Mouse (Mus musculus) cerebellum, adult 9-10 months (tissue): ENCODE measurements around the gene Cd300ld2.
"Not testable (repeated sequence)": the region's sequence is repeated elsewhere in the genome, so short reads cannot be mapped to it uniquely, and the experiment has no call there.

Source experiments
- DNase-seq: peaks from one replicate; pipeline ENCODE4 v3.0.0; 2022

Gene Cd300ld2

DNA sequence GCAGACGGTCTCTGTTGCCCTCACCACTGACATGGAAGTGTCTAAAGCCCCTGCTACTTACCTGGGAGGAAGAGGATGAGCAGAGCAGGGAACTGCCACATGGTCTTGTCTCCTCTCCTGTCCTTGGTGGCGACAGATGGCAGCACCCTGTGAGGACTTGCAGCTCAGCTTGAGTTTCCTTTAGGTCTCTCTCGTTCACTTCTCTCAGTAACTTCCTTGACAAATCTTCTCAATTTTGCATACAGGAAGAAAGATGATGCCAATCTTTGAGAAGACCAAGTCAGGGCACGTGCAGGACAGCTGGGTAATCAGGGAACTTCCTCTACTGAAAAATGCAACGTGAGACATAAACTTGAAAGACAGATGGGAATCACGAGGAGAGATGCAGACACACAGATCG, at the start of gene Cd300ld2:
Gene Cd300ld2 (minus strand): TSS at position 101 of the 400 bp plus-strand sequence.
- DNase-seq, result not testable (repeated sequence)

DNA sequence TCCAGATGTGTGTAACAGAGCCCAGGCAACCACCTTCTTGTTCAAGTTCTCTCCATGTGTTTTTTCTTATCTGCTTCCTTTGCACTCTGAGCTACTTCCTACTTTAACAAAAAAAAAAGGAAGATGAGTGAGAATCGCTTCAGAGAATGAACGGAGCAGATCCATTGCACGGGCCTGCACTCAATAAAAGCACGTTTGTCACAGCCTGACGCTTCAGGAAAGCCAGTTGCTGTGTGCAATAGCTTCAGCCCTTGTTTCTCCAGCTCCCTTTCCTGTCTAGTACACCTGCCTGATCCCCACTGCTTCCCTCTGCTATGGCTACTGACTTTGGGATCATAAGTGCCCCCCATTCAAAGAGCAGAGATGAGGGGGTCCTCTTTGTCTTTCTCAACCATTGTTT, 46.1 kb upstream of the Cd300ld2 start, which contains the start of gene Cd300e:
Gene Cd300e (minus strand): TSS at position 101 of the 400 bp plus-strand sequence.
- no peak for DNase-seq

DNA sequence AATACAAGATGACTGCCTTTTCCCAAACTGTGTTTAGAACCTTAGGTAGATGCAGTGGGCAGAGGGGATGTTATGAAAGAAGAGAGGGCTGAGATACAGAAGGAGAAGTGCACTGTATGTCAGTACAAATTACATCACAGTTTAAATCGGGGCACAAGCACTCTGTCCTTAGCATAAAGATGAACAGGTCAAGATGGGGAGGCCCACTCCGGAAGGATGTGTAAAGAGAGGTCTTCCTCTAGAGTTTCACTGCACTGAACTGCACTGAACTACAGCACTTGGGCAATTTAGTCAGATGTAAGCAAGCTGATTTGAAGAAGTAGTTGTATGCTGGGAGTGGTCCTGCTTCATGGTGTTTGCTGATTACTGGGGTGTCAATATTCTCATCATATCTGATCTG, 43.8 kb upstream of the Cd300ld2 start:
- no peak for DNase-seq

DNA sequence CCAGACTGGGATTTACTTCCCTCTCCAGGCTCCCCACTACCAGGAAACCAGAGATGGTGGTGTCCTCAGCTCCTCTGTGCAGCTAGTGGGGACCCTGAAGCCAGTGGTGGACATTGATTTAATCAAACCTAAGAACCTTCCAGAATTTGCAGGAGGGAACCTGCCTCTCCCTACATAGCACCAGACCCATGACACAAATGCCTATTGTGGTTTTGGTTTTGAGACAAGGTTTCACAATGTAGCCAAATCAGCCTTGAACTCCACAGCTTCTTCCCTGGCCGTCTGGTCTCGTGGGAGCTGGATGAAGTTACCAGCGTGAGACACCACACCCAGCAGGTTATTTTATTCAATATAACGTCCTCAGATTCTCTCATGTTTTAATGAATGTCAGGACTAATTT, 42.7 kb upstream of the Cd300ld2 start:
- DNase-seq, result no peak

DNA sequence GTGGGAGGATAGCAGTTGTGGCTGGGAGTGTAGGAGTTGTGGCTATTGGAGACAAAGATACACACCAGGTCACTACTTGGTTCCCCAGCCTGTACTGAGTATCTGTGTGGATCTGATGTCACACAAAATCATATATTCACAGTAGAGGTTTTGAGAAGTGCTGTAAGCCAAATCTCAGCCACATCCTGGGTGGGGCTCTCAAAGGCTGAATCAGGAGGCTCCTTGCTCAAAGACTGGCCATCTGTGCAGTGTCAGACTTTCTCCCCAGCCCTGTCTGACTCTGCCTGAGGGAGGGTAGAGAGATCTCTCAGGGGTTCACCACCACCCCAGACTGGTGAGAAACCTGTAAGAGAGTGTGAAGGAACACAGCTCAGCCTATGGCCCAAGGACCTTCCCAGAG, 38.5 kb upstream of the Cd300ld2 start:
- DNase-seq, result no peak

DNA sequence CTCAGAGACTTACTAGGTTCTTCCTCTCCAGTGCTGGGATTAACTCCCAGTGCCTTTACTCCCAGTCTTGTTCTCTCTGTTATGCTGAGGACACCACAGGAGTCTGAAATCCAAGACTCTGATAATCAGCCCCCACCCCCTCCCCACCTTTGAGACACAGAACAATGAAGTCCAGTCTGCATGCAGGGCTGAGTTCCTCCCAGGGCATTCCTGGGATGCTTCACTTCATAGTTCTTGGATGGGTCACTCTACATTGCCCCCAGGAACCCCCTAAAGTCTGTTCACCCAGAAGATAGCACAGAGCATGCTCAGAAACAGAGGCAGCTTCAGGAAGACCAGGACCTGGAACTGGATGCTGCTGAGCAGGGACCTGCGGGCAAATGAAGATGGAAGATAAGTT, 37.0 kb upstream of the Cd300ld2 start:
- DNase-seq, result no peak

DNA sequence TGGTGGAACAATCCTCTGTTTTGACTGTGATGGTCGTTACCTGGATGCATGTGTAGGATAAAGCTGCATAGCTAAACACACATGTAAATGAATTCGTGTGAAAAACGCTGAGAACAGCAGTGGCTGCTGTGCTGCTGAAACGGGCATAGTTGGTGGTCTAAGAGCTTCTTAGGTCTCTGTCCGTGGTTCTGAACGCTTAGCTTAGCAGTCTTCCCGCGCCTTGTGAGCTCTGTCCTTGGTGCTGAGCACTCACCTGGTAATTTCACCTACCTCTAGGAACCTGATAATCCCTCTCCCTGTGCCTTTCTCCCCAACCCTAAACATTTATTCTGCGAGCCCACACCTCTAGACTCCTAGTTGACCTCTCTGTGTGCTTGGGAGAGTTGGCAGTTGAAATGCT, 36.2 kb upstream of the Cd300ld2 start:
- DNase-seq, result no peak

DNA sequence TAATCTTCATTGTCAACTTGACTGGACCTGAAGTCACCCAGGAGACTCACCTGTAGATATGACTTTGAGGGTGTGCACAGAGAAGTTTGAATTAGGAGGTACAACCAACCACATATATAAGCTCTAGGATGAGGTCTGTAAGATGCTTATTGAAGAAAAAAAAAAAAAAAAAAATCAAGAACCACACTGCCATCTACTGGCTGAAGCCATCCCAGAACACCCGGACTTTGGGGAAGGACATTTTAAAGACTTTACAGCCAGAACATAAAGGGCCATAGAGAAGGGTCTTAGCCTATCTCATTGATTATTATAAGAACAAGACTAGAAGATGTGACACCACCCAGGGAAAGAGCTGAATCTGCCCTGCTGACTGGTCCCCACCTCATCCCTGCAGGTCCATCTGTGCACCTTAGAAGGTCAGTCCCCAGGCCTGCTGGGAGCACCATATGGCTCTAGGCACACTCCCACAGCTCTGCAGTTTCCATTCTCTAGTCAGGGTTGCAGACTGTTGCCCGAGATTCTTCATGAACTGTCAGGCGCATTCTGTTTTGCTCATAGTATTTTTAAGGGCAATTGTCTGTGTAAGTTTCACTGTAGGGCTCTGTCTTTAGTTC, 33.4 kb upstream of the Cd300ld2 start:
- peak; percentile 98 for DNase-seq

DNA sequence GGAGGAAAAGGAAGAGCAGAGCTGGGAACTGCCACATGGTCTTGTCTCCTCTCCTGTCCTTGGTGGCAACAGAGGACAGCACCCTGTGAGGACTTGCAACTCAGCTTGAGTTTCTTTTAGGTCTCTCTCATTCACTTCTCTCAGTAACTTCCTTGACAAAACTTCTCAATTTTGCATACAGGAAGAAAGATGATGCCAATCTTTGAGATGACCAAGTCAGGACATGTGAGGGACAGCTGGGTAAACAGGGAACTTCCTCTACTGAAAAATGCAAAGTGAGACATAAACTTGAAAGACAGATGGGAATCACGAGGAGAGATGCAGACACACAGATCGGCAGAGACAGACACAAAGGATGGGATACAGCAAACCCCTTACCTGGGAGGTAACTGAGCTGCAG, 32.3 kb upstream of the Cd300ld2 start, which contains the start of gene Cd300ld3:
Gene Cd300ld3 (minus strand): TSS at position 151 of the 400 bp plus-strand sequence.
- DNase-seq, result peak; percentile 62

DNA sequence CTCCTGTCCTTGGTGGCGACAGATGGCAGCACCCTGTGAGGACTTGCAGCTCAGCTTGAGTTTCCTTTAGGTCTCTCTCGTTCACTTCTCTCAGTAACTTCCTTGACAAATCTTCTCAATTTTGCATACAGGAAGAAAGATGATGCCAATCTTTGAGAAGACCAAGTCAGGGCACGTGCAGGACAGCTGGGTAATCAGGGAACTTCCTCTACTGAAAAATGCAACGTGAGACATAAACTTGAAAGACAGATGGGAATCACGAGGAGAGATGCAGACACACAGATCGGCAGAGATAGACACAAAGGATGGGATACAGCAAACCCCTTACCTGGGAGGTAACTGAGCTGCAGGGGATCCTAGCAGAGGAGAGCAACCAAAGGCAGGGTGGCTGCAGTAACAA, 21.7 kb upstream of the Cd300ld2 start, which contains the start of gene Cd300ld5:
Gene Cd300ld5 (minus strand): TSS at position 101 of the 400 bp plus-strand sequence.
- DNase-seq, result not testable (repeated sequence)

DNA sequence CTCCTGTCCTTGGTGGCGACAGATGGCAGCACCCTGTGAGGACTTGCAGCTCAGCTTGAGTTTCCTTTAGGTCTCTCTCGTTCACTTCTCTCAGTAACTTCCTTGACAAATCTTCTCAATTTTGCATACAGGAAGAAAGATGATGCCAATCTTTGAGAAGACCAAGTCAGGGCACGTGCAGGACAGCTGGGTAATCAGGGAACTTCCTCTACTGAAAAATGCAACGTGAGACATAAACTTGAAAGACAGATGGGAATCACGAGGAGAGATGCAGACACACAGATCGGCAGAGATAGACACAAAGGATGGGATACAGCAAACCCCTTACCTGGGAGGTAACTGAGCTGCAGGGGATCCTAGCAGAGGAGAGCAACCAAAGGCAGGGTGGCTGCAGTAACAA, 10.9 kb upstream of the Cd300ld2 start, which contains the start of gene Cd300ld4:
Gene Cd300ld4 (minus strand): TSS at position 101 of the 400 bp plus-strand sequence.
- not testable (repeated sequence) for DNase-seq

DNA sequence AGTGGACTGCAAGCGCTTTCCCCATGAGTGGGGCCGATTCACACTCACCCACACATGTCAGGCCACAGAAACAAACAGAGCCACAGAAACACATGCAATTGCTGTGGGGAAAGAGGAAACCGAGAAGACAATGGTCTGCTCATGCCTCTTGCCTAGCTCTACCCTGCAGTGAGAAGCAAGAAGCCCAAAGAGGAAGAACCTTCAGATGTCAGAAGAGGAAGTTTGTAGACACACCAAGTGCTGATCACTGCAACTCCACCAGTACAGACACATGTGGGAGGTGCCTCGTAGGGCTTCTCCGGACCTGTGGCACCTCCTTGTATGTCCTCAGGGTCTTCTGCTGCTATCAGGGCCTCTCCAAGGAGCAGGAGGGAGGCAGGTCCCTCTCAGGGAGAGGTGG, 11.9 kb downstream of the Cd300ld2 start:
- DNase-seq, result no peak

DNA sequence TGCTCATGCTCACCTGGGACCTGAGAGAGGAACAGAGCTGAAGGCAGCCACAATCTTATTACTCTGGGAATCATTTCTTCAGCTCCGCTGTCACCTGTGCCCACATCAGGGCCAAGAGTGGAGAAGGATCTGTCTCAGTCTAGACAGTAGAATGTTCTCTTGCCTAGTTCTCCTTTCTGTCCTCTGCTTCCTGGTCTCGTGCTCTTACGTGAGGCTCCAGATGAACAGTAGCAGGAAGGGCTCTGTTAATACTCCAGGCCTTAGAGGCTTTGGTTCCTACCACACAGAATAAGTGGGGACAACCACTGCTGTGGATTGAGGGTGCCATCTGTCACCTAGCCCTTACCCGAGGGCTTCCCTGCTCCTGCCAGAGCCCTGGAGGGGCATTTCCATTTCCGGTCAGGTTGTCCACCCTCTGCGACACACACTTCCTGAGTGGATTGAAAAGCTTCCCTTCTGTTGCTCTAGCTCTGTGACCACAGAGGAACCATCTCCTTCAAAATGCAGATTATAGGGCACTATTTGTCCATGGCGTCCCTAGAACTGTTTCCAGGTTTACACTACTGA, 14.4 kb downstream of the Cd300ld2 start, which contains the start of gene Cd300c2:
Gene Cd300c2 (minus strand): TSS at position 407 of the 567 bp plus-strand sequence.
- no peak for DNase-seq

DNA sequence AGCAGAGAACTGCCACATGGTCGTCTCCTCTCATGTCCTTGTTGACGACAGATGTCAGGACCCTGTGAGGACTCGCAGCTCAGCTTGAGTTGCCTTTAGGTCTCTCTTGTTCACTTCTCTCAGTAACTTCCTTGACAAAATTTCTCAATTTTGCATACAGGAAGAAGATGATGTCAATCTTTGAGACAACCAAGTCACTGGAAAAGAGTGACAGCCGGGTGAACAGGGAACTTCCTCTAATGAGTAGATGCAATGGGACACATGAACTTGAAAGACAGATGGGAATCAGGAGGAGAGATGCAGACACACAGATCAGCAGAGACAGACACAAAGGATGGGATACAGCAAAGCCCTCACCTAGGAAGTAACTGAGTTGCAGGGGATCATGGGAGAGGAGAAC, 26.2 kb downstream of the Cd300ld2 start, which contains the start of gene Cd300ld:
Gene Cd300ld (minus strand): TSS at position 130 of the 400 bp plus-strand sequence.
- DNase-seq, result no peak

DNA sequence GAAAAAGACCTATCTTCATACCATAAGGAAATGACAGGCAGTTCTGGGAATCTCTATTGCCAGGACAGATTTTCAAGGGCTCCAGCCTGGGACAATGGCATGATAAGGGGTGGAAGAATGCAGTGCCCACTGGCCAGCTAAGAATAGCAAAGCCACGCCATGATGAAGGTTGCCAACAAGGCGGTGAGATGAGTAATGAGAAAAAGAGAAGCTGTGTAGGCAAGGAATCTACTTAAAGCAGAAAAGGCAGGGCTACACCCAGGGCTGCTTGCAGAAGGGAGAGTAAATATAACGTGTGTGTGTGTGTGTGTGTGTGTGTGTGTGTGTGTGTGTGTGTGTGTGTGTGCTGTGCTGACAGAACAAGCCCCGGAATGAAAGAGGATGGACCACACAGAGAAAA, 34.1 kb downstream of the Cd300ld2 start:
- no peak for DNase-seq

DNA sequence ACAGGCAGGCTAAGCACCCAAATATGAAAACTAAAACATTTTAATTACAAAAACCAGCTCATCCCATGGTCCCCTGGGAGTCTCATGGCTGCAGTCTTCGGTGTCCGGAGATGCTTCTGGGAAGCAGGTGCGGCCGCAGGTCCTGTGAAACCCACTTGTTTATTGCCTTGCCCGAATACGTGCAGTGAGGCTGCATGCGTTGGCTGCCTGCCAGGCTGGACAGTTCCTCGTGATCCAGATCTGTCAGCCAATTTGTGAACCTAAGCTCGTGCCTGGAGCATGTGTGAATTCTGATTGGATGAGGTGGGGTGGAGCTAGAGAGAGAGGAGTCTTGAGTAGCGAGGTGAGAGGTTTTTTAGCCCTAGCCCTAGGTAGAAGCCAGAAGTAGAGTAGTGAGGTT, 43.3 kb downstream of the Cd300ld2 start:
- DNase-seq, result no peak

DNA sequence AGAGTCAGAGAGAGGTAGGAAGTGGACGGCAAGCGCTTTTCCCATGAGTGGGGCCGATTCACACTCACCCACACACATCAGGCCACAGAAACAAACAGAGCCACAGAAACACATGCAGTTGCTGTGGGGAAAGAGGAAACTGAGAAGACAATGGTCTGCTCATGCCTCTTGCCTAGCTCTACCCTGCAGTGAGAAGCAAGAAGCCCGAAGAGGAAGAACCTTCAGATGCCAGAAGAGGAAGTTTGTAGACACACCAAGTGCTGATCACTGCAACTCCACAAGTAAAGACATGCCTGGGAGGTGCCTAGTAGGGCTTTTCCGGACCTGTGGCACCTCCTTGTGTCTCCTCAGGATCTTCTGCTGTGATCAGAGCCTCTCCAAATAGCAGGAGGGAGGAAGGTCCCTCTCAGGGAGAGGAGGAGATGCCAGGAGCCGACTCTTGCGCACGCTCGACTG, 47.2 kb downstream of the Cd300ld2 start, which contains the start of gene Cd300c:
Gene Cd300c (minus strand): TSS at position 406 of the 456 bp plus-strand sequence.
- DNase-seq, result no peak

DNA sequence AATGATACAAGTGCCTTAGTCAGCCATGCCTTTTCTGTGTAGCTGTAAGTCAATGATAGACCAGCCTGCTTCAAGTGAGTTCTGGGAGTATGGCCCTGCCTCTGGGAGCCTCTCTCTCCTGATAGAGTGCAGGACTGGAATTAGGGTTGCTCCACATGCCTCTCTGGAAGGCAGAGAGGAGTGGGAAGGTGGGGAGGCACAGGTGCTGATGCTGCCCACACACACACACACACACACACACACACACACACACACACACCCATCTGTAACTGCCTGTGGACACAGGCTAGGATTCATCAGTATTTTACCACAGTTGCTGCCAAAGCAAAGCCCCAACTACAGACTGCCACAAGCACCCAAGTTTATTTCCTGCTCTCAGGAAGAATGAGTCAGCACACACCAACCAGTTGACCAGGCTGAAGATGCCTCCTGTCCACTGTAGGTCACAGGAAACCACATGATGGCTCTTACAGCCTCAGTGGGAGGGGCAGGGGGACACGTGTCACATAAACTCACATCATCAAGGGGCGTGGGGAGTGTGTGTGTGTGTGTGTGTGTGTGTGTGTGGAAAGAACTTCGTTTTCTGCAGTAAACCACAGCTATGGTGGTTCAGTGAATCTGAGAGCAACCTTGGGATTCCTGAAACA, 50.7 kb downstream of the Cd300ld2 start:
- no peak for DNase-seq

DNA sequence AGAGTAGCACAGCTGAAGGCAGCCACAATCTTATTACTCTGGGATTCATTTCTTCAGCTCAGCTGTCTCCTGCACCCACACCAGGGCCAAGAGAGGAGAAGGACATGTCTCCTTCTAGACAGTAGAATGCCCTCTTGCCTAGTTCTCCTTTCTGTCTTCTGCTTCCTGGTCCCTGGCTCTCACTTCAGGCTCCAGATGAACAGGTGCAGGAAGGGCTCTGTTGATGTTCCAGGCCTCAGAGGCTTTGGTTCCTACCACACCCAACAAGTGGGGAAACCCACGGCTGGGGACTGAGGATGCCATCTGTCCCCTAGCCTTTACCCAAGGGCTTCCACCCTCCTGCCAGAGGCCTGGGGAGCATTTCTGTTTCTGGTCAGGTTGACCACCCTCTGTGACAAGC, 55.6 kb downstream of the Cd300ld2 start:
- DNase-seq, result no peak
